Mouse (Mus musculus) forebrain, embryonic 14.5 days (tissue): ENCODE measurements around the gene Klf14. TPM values are rescaled to one million over a fixed set of nuclear protein-coding genes. Genes with fewer than 3 reads are reported as not detected.

ENCODE experiments used
- ATAC-seq: fragments of 200-750 bp; cut with Nextera tagmentation; 2 replicates; pipeline ENCODE4 v1.8.0; 2017; ENCODE audit warnings: mild to moderate bottlenecking, moderate library complexity
- DNase-seq: peaks from one replicate; pipeline ENCODE4 v3.0.0-alpha.2; 2015; ENCODE audit warnings: low spot score
- H3K27ac ChIP-seq: fragments of 300-500 bp; sonication (generic); 2 replicates; pipeline ENCODE4 v1.5.1; 2014; ENCODE audit warnings: low read depth, mild to moderate bottlenecking, control low read depth, low read length, moderate library complexity
- H3K27me3 ChIP-seq: fragments of 300-500 bp; sonication (generic); replicated peaks from 2 replicates; pipeline ENCODE4 v1.6.1; 2014; ENCODE audit warnings: low read length, control low read depth, mixed read lengths; ENCODE audit not compliant: control insufficient read depth, insufficient read depth
- H3K36me3 ChIP-seq: fragments of 300-500 bp; sonication (generic); 2 replicates; pipeline ENCODE4 v1.6.1; 2014; ENCODE audit warnings: low read length, control low read depth; ENCODE audit not compliant: control insufficient read depth, insufficient read depth
- H3K4me1 ChIP-seq: fragments of 300-500 bp; sonication (generic); 2 replicates; pipeline ENCODE4 v1.6.1; 2014; ENCODE audit warnings: antibody characterized with exemption, low read length, control low read depth; ENCODE audit not compliant: control insufficient read depth, insufficient read depth
- H3K4me2 ChIP-seq: fragments of 300-500 bp; sonication (generic); 2 replicates; pipeline ENCODE4 v1.6.1; 2014; ENCODE audit warnings: mild to moderate bottlenecking, control low read depth, low read length
- H3K4me3 ChIP-seq: fragments of 300-500 bp; sonication (generic); 2 replicates; pipeline ENCODE4 v1.5.1; 2014; ENCODE audit warnings: low read depth, low read length, control low read depth
- H3K9ac ChIP-seq: fragments of 300-500 bp; sonication (generic); 2 replicates; pipeline ENCODE4 v1.6.1; 2014; ENCODE audit warnings: mild to moderate bottlenecking, low read length, control low read depth, moderate library complexity
- H3K9me3 ChIP-seq: fragments of 300-500 bp; sonication (generic); replicated peaks from 2 replicates; pipeline ENCODE4 v1.6.1; 2016; ENCODE audit warnings: low read length, control low read depth, mixed read lengths; ENCODE audit not compliant: control insufficient read depth
- WGBS: fragments of 180-500 bp; shearing (Covaris S2); extraction: QIAGEN DNeasy Blood & Tissue Kit; methylation state at CpG from one replicate; pipeline ENCODE4 v1.1.7; 2014; 5-methylcytosine and 5-hydroxymethylcytosine counted together
- polyA plus RNA-seq: library from polyadenylated mRNA; unstranded; fragments of >200 nt; fragmentation: Nextera tagmentation; extraction: Ambion mirVana; gene quantifications from 2 replicates; pipeline ENCODE4 v1.2.1, GENCODE M21; 2014

Gene Klf14
- polyA plus RNA-seq, 1 experiment from 2014 or later = 0.18 TPM

GRCm38 (mm10) chr6:30957784-30958735 lies 818 bp downstream of the Klf14 start:
- peak overlapping the region; percentile 41 for H3K4me3 ChIP-seq
- DNase-seq (peak; percentile 51), ATAC-seq (no peak)
- H3K9ac ChIP-seq = peak overlapping the region; percentile 32; the same call in 1 of the 2 replicates
- peaks cover 62% of the 10 kb centered on the region for H3K27me3 ChIP-seq
- H3K36me3 ChIP-seq = no peaks in the 10 kb centered on the region
- H3K4me1 ChIP-seq = no peaks in the 10 kb centered on the region
- no peak overlapping the region for H3K27ac ChIP-seq
- peaks cover 21% of the 10 kb centered on the region for H3K9me3 ChIP-seq
- peak overlapping the region; percentile 73 for H3K4me2 ChIP-seq
- WGBS = 1% methylated on average over 84 of the region's 84 CpGs

- Histone ChIP-seq H3K9ac (no peak overlapping the region), H3K27ac (no peak overlapping the region), H3K9me3 (no peaks in the 10 kb centered on the region), H3K4me3 (no peak overlapping the region), H3K4me2 (no peak overlapping the region), H3K36me3 (no peaks in the 10 kb centered on the region), H3K4me1 (no peaks in the 10 kb centered on the region), H3K27me3 (no peaks in the 10 kb centered on the region)
- DNase-seq = no peak
- 88% methylated on average over 5 of the region's 5 CpGs for WGBS
- ATAC-seq = no peak
Observed at GRCm38 (mm10) chr6:30939264-30939663, 19.6 kb downstream of the Klf14 start.

- Histone ChIP-seq H3K9ac (no peak overlapping the region), H3K27me3 (no peaks in the 10 kb centered on the region), H3K9me3 (no peaks in the 10 kb centered on the region), H3K27ac (no peak overlapping the region), H3K4me1 (no peaks in the 10 kb centered on the region), H3K4me2 (no peak overlapping the region), H3K36me3 (no peaks in the 10 kb centered on the region), H3K4me3 (no peak overlapping the region)
- ATAC-seq (no peak), DNase-seq (peak; percentile 30)
- 48% methylated on average over 2 of the region's 2 CpGs for WGBS
Observed at GRCm38 (mm10) chr6:30922821-30923220, 36.1 kb downstream of the Klf14 start.

GRCm38 (mm10) chr6:30921826-30922225 lies 37.1 kb downstream of the Klf14 start:
- no peak overlapping the region for H3K4me3 ChIP-seq
- peak overlapping the region; percentile 43; the same call in 1 of the 2 replicates for H3K4me2 ChIP-seq
- no peak overlapping the region for H3K9ac ChIP-seq
- 64% methylated on average over 10 of the region's 11 CpGs for WGBS
- DNase-seq (no peak), ATAC-seq (no peak)
- H3K36me3 ChIP-seq = no peaks in the 10 kb centered on the region
- H3K27ac ChIP-seq = no peak overlapping the region
- no peaks in the 10 kb centered on the region for H3K27me3 ChIP-seq
- H3K4me1 ChIP-seq = no peaks in the 10 kb centered on the region
- H3K9me3 ChIP-seq = no peaks in the 10 kb centered on the region

GRCm38 (mm10) chr6:30920834-30921675 lies 37.8 kb downstream of the Klf14 start:
- H3K4me3 ChIP-seq = peak overlapping the region; percentile 7
- DNase-seq = peak; percentile 80
- no peaks in the 10 kb centered on the region for H3K36me3 ChIP-seq
- no peaks in the 10 kb centered on the region for H3K27me3 ChIP-seq
- no peaks in the 10 kb centered on the region for H3K9me3 ChIP-seq
- peak overlapping the region; percentile 43 for H3K4me2 ChIP-seq
- peak; percentile 68; the same call in 1 of the 2 replicates for ATAC-seq
- H3K9ac ChIP-seq = peak overlapping the region; percentile 29; the same call in 1 of the 2 replicates
- 36% methylated on average over 21 of the region's 21 CpGs for WGBS
- no peak overlapping the region for H3K27ac ChIP-seq
- H3K4me1 ChIP-seq = no peaks in the 10 kb centered on the region

GRCm38 (mm10) chr6:30915473-30915872 lies 43.4 kb downstream of the Klf14 start, which contains the start of gene Tsga13:
Gene Tsga13, minus strand, starts transcription at chr6:30915573.
- no peak within 1 kb of the TSS for H3K4me2 ChIP-seq
- DNase-seq (no peak), ATAC-seq (no peak)
- H3K9me3 ChIP-seq = no peaks in the 10 kb centered on the region
- H3K27ac ChIP-seq = no peak within 1 kb of the TSS
- H3K9ac ChIP-seq = no peak within 1 kb of the TSS
- no peaks in the 10 kb centered on the region for H3K36me3 ChIP-seq
- H3K27me3 ChIP-seq = no peaks in the 10 kb centered on the region
- no peaks in the 10 kb centered on the region for H3K4me1 ChIP-seq
- WGBS = 92% methylated on average over 2 of the region's 2 CpGs
- no peak within 1 kb of the TSS for H3K4me3 ChIP-seq

- no peaks in the 10 kb centered on the region for H3K9me3 ChIP-seq
- H3K4me1 ChIP-seq = no peaks in the 10 kb centered on the region
- H3K27ac ChIP-seq = no peak overlapping the region
- 34% methylated on average over 3 of the region's 3 CpGs for WGBS
- no peak overlapping the region for H3K9ac ChIP-seq
- DNase-seq (no peak), ATAC-seq (no peak)
- H3K27me3 ChIP-seq = no peaks in the 10 kb centered on the region
- H3K36me3 ChIP-seq = no peaks in the 10 kb centered on the region
- H3K4me2 ChIP-seq = no peak overlapping the region
- no peak overlapping the region for H3K4me3 ChIP-seq
Observed at GRCm38 (mm10) chr6:30907970-30908369, 50.9 kb downstream of the Klf14 start.
